Mouse (Mus musculus): ENCODE results near the gene Sgo2a.
"Not testable (repeated sequence)": the region's sequence is repeated elsewhere in the genome, so short reads cannot be mapped to it uniquely, and the experiment has no call there.

Gene Sgo2a

DNA sequence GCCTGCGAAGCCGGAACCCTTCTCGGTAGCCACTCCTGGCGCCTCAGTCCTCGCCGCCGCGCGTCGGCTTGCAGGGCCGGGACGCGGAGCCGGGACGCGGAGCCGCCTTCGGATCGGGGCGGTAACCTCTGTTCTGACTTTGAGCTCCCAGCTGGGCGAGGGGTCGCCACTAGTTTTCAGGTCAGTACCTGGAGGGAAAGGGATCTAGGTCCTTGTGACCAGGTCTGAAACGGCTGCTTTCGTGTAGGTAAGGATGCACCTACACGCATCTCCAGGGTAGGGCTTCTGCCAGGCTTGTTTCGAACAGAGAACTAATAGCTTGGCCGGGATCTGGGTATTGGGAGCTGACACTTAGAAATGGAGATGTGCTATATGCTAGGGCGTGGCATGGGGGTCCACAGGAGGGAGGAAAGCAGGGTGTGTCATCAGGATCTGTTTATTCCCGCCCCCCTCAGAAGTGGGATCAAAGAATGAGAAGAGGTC, 403 bp downstream of the Sgo2a start:
- Histone ChIP-seq H3K36me3 (ENCODE audit: control insufficient read depth, insufficient read depth, low read length, poor library complexity, severe bottlenecking) (no peaks in the 10 kb centered on the region), H3K27me3 (ENCODE audit: control insufficient read depth, insufficient read depth, low read length, poor library complexity, severe bottlenecking) (no peaks in the 10 kb centered on the region)
- DNase-seq (ENCODE audit: low read depth, low spot score), result no peak

DNA sequence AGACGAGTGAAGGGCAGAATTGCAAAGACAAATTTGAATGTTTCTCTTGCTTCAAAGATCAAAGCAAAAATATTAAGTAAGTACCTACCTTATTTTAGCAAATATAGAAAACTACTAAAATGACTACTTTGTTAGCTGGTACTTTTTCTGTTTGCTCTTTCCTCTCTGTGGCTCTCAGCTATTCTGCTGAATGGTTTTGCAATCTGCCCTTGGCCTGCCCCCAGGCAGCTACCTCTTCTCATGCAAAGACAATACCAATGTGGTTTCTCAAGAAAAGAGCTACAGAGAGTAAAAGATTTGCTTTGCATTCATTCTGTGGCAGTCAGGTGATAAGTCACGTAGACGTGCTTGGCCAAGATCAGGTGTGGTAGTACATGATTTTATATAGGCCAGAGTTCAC, 2.4 kb downstream of the Sgo2a start:
- DNase-seq (ENCODE audit: low read depth, low spot score), result no peak
- Histone ChIP-seq H3K36me3 (ENCODE audit: control insufficient read depth, insufficient read depth, low read length, poor library complexity, severe bottlenecking) (no peaks in the 10 kb centered on the region), H3K27me3 (ENCODE audit: control insufficient read depth, insufficient read depth, low read length, poor library complexity, severe bottlenecking) (no peaks in the 10 kb centered on the region)

GRCm38 (mm10) chr1:58006388-58006787, 10.6 kb downstream of the Sgo2a start:
- not testable (repeated sequence) for DNase-seq (ENCODE audit: low read depth, low spot score); H3K36me3 ChIP-seq (ENCODE audit: control insufficient read depth, insufficient read depth, low read length, poor library complexity, severe bottlenecking); H3K27me3 ChIP-seq (ENCODE audit: control insufficient read depth, insufficient read depth, low read length, poor library complexity, severe bottlenecking)

- no peak for DNase-seq (ENCODE audit: low read depth, low spot score)
- H3K27me3 ChIP-seq (ENCODE audit: control insufficient read depth, insufficient read depth, low read length, poor library complexity, severe bottlenecking), result no peaks in the 10 kb centered on the region
- H3K36me3 ChIP-seq (ENCODE audit: control insufficient read depth, insufficient read depth, low read length, poor library complexity, severe bottlenecking), result no peaks in the 10 kb centered on the region
Measured at GRCm38 (mm10) chr1:58018856-58019255, 23.1 kb downstream of the Sgo2a start, which contains the start of gene Kctd18. TSS of gene Kctd18 (minus strand) at chr1:58018956.

- H3K27me3 ChIP-seq (ENCODE audit: control insufficient read depth, insufficient read depth, low read length, poor library complexity, severe bottlenecking), result no peaks in the 10 kb centered on the region
- DNase-seq (ENCODE audit: low read depth, low spot score), result no peak
- H3K36me3 ChIP-seq (ENCODE audit: control insufficient read depth, insufficient read depth, low read length, poor library complexity, severe bottlenecking), result 0 out of 2 replicates have a peak, but pooled peaks cover 2% of the 10 kb centered on the region
Measured at GRCm38 (mm10) chr1:58027707-58028106, 31.9 kb downstream of the Sgo2a start.

- H3K36me3 ChIP-seq (ENCODE audit: control insufficient read depth, insufficient read depth, low read length, poor library complexity, severe bottlenecking), result 0 out of 2 replicates have a peak, but pooled peaks cover under 1% of the 10 kb centered on the region
- DNase-seq (ENCODE audit: low read depth, low spot score), result no peak
- H3K27me3 ChIP-seq (ENCODE audit: control insufficient read depth, insufficient read depth, low read length, poor library complexity, severe bottlenecking), result no peaks in the 10 kb centered on the region
Measured at GRCm38 (mm10) chr1:58029636-58030117, 33.9 kb downstream of the Sgo2a start, which contains the start of gene Aox1. TSS of gene Aox1 (plus strand) at chr1:58029931.

DNA sequence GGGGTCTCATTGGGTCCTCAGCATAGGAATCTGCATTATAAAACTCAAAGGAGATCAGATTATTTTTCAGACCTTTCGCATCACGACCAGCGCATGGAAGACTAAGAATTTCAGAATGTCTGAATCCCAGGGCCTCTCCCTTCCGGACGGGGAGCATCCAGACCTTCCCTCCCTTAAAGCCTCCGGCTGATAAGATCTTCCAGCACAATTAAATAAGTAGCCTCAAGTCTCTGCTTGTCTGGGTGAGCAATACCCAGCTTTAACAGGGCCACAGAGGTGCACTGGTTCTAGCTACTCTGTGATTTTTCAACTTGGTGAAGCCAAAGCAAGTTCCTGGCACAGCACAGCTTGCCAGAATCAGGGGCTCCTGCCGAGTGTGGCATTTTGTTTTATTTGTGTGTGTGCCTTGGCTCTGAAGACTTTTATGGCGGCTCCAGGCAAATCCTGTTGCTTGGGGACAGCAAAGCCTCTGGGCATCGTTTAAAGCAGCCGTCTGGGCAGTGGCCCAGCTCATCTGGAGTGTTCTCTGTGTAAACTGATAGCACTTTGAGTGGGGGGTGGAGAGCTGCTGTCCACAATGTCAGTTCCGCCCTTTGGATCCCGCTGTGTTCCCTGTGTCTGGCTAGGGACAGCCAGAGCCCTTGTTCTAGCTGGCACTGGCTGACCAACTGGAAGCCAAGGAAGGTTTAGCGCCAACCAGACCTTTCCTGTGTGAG, 34.5 kb downstream of the Sgo2a start:
- no peak for DNase-seq (ENCODE audit: low read depth, low spot score)
- Histone ChIP-seq H3K27me3 (ENCODE audit: control insufficient read depth, insufficient read depth, low read length, poor library complexity, severe bottlenecking) (no peaks in the 10 kb centered on the region), H3K36me3 (ENCODE audit: control insufficient read depth, insufficient read depth, low read length, poor library complexity, severe bottlenecking) (no peaks in the 10 kb centered on the region)

GRCm38 (mm10) chr1:58031160-58031769, 35.5 kb downstream of the Sgo2a start:
- no peaks in the 10 kb centered on the region for H3K36me3 ChIP-seq (ENCODE audit: control insufficient read depth, insufficient read depth, low read length, poor library complexity, severe bottlenecking)
- H3K27me3 ChIP-seq (ENCODE audit: control insufficient read depth, insufficient read depth, low read length, poor library complexity, severe bottlenecking), result no peaks in the 10 kb centered on the region
- DNase-seq (ENCODE audit: low read depth, low spot score), result peak; percentile 72

DNA sequence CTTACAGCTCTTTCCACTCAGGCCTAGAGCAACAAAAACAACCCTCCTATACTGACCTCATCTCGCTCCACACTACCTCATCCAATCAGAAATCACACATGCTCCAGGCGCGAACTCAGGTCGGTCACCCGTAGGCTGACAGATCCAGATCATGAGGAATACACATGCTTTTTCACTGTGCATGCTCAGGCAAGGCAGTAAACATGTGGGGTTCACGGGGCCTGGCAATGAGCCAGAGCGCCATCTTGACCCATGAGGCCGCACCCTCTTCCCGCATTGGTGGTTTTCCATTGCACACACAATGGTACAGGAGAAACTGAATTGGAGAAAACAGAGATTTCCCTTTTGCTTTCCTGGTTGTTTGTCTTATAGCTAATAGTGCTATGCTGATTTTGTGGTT, 41.5 kb downstream of the Sgo2a start:
- not testable (repeated sequence) for H3K27me3 ChIP-seq (ENCODE audit: control insufficient read depth, insufficient read depth, low read length, poor library complexity, severe bottlenecking); DNase-seq (ENCODE audit: low read depth, low spot score); H3K36me3 ChIP-seq (ENCODE audit: control insufficient read depth, insufficient read depth, low read length, poor library complexity, severe bottlenecking)

DNA sequence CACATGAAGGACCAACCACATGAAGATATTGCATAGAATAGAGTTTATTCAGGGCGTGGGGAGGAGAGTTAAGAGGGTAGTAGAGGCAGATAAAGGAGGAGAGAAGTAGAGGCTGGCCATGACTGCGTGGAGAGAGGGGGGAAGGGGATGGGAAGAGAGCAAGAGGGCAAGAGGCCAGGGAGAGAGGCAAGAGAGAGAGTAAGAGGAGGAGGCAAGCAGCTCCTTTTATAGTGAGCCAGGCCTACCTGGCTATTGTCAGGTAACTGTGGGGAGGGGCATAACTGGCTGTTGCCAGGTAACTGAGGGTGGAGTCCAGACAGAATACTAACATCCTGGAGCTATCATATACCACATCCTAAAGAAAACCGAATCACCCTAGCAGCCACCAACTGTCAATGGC, 49.3 kb downstream of the Sgo2a start:
- no peaks in the 10 kb centered on the region for H3K36me3 ChIP-seq (ENCODE audit: control insufficient read depth, insufficient read depth, low read length, poor library complexity, severe bottlenecking)
- H3K27me3 ChIP-seq (ENCODE audit: control insufficient read depth, insufficient read depth, low read length, poor library complexity, severe bottlenecking), result no peaks in the 10 kb centered on the region
- DNase-seq (ENCODE audit: low read depth, low spot score), result no peak

DNA sequence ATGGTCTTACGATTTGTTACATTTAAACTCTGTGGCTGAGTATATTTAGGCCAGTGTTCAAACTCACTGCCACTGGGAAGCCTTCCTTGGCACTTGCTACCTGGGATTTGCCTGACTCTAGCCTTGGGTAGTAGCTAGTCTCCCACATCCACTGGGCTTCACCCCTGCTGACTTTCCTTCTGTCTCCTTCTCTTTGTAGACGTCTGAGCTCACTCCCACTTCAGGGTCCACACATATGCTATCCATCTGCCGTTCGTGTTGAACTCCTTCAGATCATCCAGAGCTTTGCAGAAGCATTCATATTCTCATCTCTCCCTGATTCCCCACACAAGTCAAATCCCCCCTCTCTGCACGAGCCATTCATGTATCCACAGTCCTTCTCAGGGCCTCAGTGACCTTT, 49.8 kb downstream of the Sgo2a start:
- no peak for DNase-seq (ENCODE audit: low read depth, low spot score)
- Histone ChIP-seq H3K27me3 (ENCODE audit: control insufficient read depth, insufficient read depth, low read length, poor library complexity, severe bottlenecking) (no peaks in the 10 kb centered on the region), H3K36me3 (ENCODE audit: control insufficient read depth, insufficient read depth, low read length, poor library complexity, severe bottlenecking) (no peaks in the 10 kb centered on the region)

GRCm38 (mm10) chr1:58046721-58047290, 51.0 kb downstream of the Sgo2a start:
- no peaks in the 10 kb centered on the region for H3K27me3 ChIP-seq (ENCODE audit: control insufficient read depth, insufficient read depth, low read length, poor library complexity, severe bottlenecking)
- DNase-seq (ENCODE audit: low read depth, low spot score), result no peak
- no peaks in the 10 kb centered on the region for H3K36me3 ChIP-seq (ENCODE audit: control insufficient read depth, insufficient read depth, low read length, poor library complexity, severe bottlenecking)

DNA sequence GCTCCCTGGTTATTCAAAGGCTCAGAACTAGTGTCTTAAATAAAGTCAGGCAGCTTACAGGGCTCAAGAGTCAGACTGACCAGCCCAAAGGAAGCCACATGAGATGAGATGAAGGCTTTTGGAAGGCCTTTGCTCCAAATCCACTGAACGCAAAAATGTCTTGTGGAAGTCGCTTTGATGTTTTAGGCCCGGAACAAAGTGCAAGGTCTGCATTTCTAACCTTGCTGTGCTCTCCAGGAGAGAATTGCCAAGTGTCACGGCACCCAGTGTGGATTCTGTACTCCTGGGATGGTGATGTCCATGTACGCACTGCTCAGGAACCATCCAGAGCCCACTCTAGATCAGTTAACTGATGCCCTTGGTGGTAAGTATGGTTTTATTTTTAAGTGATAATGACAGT, 53.4 kb downstream of the Sgo2a start:
- no peaks in the 10 kb centered on the region for H3K36me3 ChIP-seq (ENCODE audit: control insufficient read depth, insufficient read depth, low read length, poor library complexity, severe bottlenecking)
- H3K27me3 ChIP-seq (ENCODE audit: control insufficient read depth, insufficient read depth, low read length, poor library complexity, severe bottlenecking), result no peaks in the 10 kb centered on the region
- no peak for DNase-seq (ENCODE audit: low read depth, low spot score)

GRCm38 (mm10) chr1:58055598-58055997, 59.8 kb downstream of the Sgo2a start:
- no peak for DNase-seq (ENCODE audit: low read depth, low spot score)
- no peaks in the 10 kb centered on the region for H3K36me3 ChIP-seq (ENCODE audit: control insufficient read depth, insufficient read depth, low read length, poor library complexity, severe bottlenecking)
- no peaks in the 10 kb centered on the region for H3K27me3 ChIP-seq (ENCODE audit: control insufficient read depth, insufficient read depth, low read length, poor library complexity, severe bottlenecking)
